Mouse (Mus musculus) liver, adult (tissue): ENCODE measurements around the gene Ccdc125.

ENCODE experiments used
- GATA4 ChIP-seq: IDR thresholded peaks from 2 replicates; pipeline ENCODE4 v1.6.1; 2014; ENCODE audit warnings: mild to moderate bottlenecking, low read length; ENCODE audit not compliant: insufficient replicate concordance

Ccdc125 gene

GRCm38 (mm10) chr13:100684355-100684754, 14.8 kb downstream of the Ccdc125 start:
- TF ChIP-seq GATA4 = no peak

DNA sequence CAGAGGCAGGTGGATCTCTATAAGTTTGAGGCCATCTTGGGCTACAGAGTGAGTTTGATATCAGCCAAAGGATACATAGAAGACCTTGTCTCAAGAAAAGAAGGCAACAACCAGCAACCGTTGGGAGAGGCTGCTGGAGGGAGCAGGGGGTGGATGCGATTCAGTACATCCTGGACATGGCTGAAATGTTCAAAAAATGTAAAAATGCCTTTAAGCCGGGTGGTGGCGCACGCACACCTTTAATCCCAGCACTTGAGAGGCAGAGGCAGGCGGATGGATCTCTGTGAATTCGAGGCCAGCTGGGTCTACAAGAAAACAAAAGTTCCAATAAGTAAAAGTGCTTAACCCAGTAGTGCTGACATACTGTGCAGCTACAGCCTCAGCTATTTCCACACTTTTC, 18.0 kb downstream of the Ccdc125 start:
- TF ChIP-seq GATA4 = no peak

DNA sequence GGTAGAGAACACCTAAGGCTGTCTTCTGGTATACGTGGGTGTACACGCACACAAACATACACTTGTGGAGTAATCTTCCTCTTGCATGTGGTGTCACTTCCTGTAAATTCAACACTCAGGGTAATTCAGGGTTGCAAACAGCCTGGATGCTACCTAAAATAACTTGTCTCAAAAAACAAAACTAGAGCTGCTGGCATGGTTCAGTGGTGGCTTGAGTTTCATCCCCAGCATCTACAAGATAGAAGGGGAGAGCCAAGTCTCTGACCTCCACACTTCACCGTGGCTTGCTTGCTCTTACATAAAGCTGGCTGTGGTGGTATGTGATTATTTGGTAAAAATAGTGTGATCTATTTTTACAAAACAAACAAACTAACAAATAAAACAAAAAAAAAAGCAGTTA, 28.0 kb downstream of the Ccdc125 start:
- TF ChIP-seq GATA4 = no peak

GRCm38 (mm10) chr13:100698866-100699265, 29.3 kb downstream of the Ccdc125 start:
- TF ChIP-seq GATA4 = no peak

GRCm38 (mm10) chr13:100703468-100703867, 34.0 kb downstream of the Ccdc125 start:
- TF ChIP-seq GATA4 = no peak

GRCm38 (mm10) chr13:100706206-100706605, 36.7 kb downstream of the Ccdc125 start:
- no peak for TF ChIP-seq GATA4

- TF ChIP-seq GATA4 = no peak
These were observed 46.0 kb downstream of the Ccdc125 start for GRCm38 (mm10) chr13:100715467-100715866.

DNA sequence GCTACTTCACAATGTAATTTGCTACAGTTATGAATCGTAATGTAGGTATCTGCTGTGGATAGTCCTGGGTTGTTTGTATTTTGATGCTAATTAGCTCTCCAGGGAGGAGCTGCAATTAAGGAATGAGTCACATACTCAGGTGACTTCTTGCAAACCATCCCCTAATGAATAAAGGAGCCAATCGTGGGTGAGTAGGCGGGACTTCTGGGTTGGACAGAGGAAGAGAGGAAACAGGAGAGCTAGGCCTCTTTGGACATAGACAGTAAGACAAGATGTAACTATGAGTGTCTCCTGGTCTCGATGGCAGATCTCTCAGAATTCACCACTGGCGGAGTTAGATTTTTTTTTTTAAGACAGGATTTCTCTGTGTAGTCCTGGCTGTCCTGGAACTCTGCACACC, 52.1 kb downstream of the Ccdc125 start:
- TF ChIP-seq GATA4 = no peak

- TF ChIP-seq GATA4 = no peak
These were observed 54.7 kb downstream of the Ccdc125 start for GRCm38 (mm10) chr13:100724051-100724754.

DNA sequence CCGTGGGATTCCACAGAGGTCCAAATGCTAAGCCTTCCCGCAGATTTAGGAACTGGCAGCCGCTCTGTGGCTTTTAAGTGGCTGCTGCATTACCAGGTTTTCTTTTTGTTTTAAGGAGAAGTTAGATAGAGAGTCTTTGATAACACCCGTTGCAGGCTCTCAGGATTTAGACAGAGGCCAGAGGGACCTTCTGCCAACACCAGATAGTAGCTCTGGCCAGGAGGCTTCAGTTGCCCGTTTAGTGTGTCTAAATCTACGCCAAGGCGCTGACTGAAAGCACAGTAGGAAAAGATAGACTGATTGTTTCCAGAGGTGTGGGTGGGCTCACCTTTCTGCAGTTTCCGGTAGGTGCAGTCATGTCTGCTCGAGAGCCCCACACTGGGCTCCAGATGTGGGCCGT, 55.7 kb downstream of the Ccdc125 start:
- TF ChIP-seq GATA4 = no peak

- no peak for TF ChIP-seq GATA4
These were observed 58.6 kb downstream of the Ccdc125 start for GRCm38 (mm10) chr13:100728086-100728485.

- no peak for TF ChIP-seq GATA4
These were observed 60.8 kb downstream of the Ccdc125 start for GRCm38 (mm10) chr13:100730153-100730860.

GRCm38 (mm10) chr13:100730861-100731176, 61.3 kb downstream of the Ccdc125 start, which contains the start of gene Cdk7:
Gene Cdk7 (minus strand): TSS chr13:100730939.
- no peak for TF ChIP-seq GATA4

DNA sequence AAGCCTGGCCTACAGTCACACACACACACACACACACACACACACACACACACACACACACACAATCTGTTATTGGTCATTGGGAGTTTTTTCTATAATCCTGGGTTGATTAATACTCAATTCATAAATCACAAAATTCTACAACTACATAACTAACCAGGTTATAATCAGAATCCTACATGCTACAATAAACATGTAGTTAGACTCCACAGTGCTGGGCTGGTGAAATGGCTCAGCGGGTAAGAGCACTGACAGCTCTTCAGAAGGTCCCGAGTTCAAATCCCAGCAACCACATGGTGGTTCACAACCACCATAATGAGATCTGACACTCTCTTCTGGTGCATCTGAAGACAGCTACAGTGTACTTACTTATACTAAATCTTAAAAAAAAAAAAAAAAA, 63.2 kb downstream of the Ccdc125 start:
- TF ChIP-seq GATA4 = no peak

GRCm38 (mm10) chr13:100742831-100743230, 73.3 kb downstream of the Ccdc125 start:
- TF ChIP-seq GATA4 = no peak

GRCm38 (mm10) chr13:100743346-100744035, 74.0 kb downstream of the Ccdc125 start:
- TF ChIP-seq GATA4 = no peak
